Mouse (Mus musculus) urinary bladder, postnatal 25 days (tissue): ENCODE data around the gene Mdga2.

Experiments
- DNase-seq: peaks from one replicate; pipeline ENCODE4 v3.0.0; 2022; ENCODE audit warnings: low spot score

Mdga2 gene

GRCm38 (mm10) chr12:67222221-67223025, at the start of gene Mdga2:
TSS of gene Mdga2 (minus strand) at chr12:67222549.
- DNase-seq: no peak

DNA sequence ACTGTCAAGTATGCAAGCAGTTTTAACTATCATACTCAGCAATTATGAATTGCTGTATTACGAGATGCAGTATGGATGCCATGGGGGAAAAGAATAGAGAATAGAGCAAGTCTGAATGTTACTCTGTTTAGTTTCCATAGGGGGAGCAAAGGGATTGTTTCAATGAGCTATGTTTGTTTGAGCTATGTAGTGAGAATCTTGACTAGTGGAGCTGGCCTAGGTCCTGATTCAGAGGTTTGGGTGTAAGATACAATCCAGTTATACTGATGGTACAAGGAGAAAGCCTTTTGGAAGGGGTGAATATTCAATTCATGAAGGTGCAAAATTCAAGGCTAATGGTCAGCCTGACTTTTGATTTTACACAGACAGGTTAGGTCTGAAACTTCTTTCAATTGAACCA, 45.1 kb upstream of the Mdga2 start:
- no peak for DNase-seq

DNA sequence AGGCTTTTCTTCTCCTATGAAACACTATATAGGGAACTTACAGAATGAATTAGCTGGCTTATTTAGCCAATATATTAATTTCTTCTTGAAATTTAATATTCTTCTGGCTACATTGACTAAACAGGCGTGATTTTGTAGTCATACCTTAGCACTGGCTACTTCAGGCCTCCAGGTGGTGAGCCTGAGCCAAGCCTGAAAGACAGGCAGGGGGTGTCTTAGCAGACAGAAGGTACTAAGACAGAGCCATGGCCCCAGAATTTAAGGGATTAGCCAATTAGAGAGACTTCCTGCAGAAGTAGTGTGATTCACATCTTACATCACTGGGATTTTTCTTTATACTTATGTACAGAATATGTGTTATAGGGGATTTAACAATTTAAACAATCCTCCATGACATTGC, 1.2 kb upstream of the Mdga2 start:
- DNase-seq: no peak

GRCm38 (mm10) chr12:67221329-67222220, 774 bp downstream of the Mdga2 start:
- DNase-seq: no peak

DNA sequence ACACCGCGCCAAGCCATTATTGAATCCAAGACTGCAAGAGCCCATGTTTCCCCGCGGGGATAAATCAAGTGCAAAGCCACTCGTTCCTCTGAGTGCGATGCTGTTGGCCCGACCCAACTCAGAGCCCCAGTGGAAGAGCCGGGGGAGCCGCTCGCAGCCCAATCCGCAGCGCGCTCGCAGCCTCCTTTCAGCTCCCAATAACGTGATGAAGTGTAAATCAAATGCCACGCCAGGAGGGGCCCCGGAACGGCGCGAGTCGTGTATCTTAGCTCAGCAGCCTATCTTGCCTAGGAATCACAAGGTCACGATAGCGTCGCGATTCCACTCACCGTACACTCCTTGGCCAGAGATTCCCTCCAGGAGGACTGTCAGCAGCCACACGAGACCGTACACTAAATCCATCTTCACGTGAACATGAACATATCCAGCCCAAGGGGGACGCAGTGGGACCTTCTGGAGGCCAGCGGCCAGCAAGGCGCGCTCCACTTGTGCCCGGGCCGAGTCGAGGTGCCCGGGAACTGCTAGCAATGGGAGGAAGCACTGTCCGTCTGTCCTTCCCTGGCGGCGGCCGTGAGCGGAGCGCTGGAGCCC, 1.6 kb downstream of the Mdga2 start:
- no peak for DNase-seq

DNA sequence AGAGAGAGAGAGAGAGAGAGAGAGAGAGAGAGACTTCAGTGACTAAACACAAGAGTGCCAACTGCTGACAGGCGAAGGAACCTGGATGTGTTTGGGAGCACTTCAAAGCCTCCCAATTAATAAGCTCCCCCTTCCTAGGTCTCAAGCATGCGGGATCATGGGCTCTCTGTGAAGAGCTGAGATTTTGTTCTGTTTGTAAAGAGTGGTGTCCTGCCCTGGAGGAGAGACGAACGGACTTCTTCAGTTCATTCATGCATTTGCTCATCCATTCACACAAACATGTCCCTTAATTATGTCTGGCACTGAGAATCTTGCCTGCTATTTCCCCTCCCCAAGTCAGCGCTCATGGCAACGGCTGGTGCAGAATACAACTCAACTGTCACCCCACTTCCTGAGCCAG, 2.3 kb downstream of the Mdga2 start:
- DNase-seq: no peak

GRCm38 (mm10) chr12:67219564-67219963, 2.8 kb downstream of the Mdga2 start:
- DNase-seq: no peak

GRCm38 (mm10) chr12:67212801-67213200, 9.5 kb downstream of the Mdga2 start:
- DNase-seq: no peak

DNA sequence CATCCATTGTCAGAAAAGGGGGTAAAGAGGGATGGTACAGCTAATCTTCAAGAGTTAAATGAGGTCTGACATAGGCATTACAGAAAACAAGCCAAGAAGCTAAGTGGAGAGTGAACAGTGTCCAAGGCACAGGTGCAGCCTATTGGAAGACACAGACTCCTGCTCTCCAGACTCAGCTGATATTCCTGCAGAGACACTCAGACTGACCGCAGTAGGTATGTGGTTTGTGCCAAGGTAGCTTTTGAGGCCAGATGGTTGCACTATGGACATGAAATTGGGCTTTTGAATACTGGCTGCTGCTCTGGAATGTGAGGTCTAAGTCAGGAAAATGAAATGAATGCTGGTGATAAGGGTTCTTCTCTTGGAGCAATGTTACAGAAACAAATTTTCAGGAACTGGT, 44.2 kb downstream of the Mdga2 start:
- no peak for DNase-seq

GRCm38 (mm10) chr12:67156569-67157237, 65.6 kb downstream of the Mdga2 start:
- no peak for DNase-seq

DNA sequence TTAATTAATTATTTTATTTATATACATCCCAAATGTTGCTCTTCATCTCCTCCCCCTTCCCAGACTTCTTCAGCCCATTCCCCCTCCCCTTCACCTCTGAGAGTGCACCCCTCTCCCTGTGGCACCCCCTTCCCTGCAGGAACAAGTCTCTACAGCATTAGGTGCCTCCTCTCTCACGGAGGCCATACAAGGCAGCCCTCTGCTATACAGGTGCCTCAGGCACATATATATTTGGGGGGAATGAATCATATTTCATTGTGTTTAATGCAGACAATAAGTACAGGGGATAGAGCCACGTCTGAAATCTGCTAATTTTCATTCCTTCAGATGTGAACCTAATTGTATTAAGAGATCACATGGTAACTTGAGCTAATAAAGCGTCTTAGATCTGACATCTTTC, 69.3 kb downstream of the Mdga2 start:
- no peak for DNase-seq

- DNase-seq: no peak
Observed at GRCm38 (mm10) chr12:67141605-67142004, 80.7 kb downstream of the Mdga2 start.

DNA sequence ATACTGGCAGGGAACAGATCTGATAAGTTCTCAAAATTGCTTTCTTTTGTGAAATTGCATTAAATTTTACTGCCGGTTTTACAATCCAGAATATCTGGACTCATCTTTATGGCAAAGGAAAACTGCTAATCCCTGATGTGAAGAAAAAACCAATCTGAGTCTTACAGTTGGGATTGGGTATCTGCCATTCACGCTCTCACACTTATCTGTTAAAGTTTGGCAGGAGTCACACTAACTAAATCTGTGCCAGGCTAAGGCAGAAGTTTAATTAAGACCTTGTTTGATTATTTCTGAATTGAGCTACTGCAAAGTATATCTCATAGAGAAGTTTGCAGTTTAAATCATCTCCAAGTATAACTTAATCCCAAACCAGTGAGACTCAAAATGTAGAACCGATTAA, 82.2 kb downstream of the Mdga2 start:
- no peak for DNase-seq

DNA sequence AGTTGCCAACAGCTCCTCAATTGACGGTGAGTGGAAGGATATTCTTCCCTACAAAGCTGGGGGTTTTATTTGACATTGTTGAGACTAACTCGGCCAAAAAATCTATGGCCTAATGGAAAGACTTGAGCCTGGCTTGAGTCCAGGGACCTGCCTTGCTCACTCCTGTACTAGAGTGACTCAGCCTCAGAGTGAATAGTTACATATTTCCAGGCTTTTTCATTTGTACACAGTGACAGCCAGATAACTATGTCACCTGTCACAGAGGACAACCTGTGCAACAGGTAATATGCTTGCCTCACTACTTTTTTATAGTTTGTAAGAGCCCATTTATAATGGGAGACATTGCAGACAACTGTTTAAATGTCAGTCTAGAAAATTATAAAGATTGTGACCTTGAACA, 94.9 kb downstream of the Mdga2 start:
- no peak for DNase-seq

DNA sequence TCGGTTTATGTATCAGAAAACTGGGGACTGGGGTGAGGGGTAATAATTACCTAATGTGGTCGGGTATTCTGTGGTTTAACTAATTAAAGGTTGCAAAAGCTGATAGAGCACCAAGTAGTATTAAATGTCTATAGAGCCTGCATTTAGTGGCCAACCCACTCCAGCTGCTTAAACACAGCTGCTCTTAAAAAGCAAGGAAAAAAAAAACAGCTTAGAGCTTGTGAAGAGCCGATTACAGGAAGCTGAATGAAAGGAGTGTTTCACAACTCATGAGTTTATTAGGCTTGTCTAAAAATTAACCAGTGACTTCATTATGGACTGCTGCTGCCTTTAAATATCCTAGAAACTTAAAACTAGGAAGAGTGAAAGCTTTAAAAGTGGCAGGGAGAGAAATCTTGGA, 98.5 kb downstream of the Mdga2 start:
- DNase-seq: no peak

DNA sequence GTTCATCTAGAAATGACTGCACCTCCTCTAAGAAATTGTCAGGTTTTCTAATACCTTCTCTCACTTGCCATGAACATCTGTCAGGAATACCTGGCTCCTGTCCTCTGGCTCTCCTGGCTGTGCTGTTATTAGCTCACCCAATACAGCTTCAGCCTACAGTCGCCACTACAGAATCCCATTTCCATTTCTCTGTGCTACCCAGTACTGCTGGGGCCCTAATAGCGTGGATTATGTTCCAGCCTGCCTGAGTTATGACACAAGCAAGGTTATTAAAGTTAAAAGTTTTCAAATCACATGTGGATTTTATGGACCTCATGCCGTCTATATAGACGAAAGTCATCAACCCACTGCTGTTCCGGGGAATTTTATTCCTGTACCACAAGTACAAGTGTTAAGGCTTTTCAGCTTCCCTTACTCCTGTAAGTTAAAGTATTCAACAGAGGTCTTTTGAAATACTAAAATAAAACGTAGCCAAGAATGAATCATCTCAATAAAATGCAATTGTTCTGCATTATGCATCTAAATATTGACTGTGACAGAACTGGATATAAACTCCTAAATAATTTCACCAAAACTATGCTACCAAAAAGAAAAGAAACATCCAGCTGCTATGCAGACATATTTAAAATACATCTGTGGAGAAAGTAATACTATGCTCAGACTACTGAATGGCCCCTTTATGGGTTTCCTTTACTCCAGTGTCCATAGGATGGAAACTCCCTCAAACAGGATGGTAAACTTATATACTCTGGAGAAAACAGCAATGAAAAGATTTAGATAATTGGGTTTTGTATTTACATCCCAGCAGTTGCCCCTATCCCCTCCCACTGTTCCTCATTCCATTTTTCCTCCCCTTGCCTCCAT, 103.5 kb downstream of the Mdga2 start:
- DNase-seq: no peak

- no peak for DNase-seq
Observed at GRCm38 (mm10) chr12:67104171-67104570, 118.2 kb downstream of the Mdga2 start.

- no peak for DNase-seq
Observed at GRCm38 (mm10) chr12:67094414-67094813, 127.9 kb downstream of the Mdga2 start.

- no peak for DNase-seq
Observed at GRCm38 (mm10) chr12:67090420-67090965, 131.9 kb downstream of the Mdga2 start.

DNA sequence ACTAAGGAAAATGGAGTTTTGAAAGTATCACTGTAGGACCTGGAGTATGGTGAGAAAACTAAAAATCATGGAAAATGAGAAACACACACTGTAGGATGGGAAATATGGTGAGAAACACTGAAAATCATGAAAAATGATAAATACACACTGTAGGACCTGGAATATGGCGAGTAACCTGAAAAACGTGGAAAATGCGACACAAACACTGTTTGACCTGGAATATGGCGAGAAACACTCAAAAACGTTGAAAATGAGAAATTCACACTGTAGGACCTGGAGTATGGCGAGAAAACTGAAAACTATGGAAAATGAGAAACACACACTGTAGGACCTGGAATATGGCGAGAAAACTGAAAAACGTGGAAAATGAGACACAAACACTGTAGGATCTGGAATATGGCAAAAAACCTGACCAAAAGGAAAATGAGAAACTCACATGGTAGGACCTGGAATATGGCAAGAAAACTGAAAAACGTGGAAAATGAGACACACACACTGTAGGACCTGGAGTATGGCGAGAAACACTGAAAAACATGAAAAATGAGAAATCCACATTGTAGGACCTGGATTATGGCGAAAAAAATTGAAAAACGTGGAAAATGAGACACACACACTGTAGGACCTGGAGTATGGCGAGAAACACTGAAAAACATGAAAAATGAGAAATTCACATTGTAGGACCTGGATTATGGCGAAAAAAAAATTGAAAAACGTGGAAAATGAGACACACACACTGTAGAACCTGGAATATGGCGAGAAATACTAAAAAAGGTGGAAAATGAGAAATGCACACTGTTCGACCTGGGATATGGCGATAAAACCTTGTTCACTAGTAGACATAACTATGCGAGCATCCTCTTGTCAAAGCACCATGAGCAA, 163.0 kb downstream of the Mdga2 start:
- DNase-seq: no peak
